Mouse (Mus musculus) heart, postnatal 0 days (tissue): Measurements from ENCODE around the gene Stra6l.

Experiments
- CTCF ChIP-seq: IDR thresholded peaks from 2 replicates; pipeline ENCODE4 v1.5.1; 2016; ENCODE audit warnings: antibody characterized with exemption, control low read depth, low read depth
- EP300 ChIP-seq: IDR thresholded peaks from 2 replicates; pipeline ENCODE4 v1.6.1; 2016; ENCODE audit warnings: antibody characterized with exemption, low read depth

- TF ChIP-seq CTCF (no peak), EP300 (no peak)
These were observed 22.0 kb upstream of the Stra6l start, which contains the start of gene Igfbpl1 for GRCm38 (mm10) chr4:45826275-45827040.
